Mouse (Mus musculus): Measurements from ENCODE around the gene Mme.

- TF ChIP-seq CTCF (IDR thresholded peaks at IDR 0.05; ENCODE audit: insufficient read depth, low read length): no peak
- TF ChIP-seq POLR2A (IDR thresholded peaks at IDR 0.05; ENCODE audit: borderline replicate concordance, extremely low read depth, low read depth, low read length): no peak
Observed at GRCm38 (mm10) chr3:63294791-63295190, 53.5 kb downstream of the Mme start.
